Mouse (Mus musculus) embryo, embryonic 10 days (tissue): ENCODE data around the gene Vmn2r-ps159.
"Not testable (repeated sequence)": the region's sequence is repeated elsewhere in the genome, so short reads cannot be mapped to it uniquely, and the experiment has no call there.

ENCODE experiments used
- DNase-seq: peaks from one replicate; pipeline ENCODE4 v3.0.0-alpha.2; 2015; ENCODE audit warnings: low spot score

Vmn2r-ps159 gene

GRCm38 (mm10) chr4:156330803-156331202 lies at the start of gene Vmn2r-ps159:
Vmn2r-ps159 (plus strand) TSS chr4:156331103.
- DNase-seq = not testable (repeated sequence)

DNA sequence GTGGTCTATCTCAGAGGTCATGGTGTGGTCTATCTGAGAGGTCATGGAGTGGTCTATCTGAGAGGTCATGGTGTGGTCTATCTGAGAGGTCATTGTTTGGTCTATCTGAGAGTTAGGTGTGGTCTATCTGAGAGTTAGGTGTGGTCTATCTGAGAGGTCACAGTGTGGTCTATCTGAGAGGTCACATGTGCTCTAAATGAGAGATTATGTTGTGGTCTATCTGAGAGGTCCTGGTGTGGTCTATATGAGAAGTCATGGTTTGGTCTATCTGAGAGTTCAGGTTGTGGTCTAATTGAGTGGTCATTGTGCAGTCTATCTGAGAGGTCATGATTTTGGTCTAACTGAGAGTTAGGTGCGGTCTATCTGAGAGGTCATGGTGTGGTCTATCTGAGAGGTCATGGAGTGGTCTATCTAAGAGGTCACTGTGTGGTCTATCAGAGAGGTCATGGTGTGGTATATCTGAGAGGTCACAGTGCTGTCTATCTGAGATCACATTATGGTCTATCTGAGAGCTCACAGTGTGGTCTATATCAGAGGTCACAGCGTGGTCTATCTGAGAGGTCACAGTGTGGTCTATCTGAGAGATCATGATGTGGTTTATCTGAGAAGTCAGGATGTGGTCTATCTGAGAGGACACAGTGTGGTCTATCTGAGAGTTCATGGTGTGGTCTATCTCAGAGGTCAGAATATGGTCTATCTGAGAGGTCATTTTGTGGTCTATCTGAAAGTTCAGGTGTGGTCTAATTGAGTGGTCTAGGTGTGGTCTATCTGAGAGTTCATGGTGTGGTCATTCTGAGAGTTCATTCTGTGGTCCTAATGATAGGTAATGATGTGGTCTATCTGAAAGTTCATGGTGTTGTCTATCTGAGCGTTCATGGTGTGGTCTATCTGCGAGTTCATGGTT lies 10.9 kb downstream of the Vmn2r-ps159 start:
- DNase-seq = not testable (repeated sequence)

DNA sequence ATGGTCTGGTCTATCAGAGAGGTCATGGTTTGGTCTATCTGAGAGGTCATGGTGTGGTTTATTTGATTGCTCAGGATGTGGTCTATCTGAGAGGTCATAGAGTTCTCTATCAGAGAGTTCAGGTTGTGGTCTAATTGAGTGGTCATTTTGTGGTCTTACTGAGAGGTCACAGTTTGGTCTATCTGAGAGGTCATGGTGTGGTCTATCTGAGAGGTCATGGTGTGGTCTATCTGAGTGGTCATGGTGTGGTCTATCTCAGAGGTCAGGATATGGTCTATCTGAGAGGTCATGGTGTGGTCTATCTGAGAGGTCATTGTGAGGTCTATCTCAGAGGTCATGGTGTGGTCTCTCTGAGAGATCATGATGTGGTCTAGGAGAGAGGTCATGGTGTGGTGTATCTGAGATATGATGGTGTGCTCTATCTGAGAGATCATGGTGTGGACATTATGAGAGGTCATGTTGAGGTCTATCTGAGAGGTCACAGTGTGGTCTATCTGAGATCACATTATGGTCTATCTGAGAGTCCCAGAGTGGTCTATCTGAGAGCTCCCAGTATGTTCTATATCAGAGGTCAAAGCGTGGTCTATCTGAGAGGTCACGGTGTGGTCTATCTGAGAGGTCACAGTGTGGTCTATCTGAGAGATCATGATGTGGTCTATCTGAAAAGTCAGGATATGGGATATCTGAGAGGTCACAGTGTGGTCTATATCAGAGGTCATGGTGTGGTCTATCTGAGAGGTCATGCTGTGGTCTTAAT lies 11.8 kb downstream of the Vmn2r-ps159 start:
- peak; percentile 67 for DNase-seq

GRCm38 (mm10) chr4:156343332-156343731 lies 12.4 kb downstream of the Vmn2r-ps159 start:
- no peak for DNase-seq

DNA sequence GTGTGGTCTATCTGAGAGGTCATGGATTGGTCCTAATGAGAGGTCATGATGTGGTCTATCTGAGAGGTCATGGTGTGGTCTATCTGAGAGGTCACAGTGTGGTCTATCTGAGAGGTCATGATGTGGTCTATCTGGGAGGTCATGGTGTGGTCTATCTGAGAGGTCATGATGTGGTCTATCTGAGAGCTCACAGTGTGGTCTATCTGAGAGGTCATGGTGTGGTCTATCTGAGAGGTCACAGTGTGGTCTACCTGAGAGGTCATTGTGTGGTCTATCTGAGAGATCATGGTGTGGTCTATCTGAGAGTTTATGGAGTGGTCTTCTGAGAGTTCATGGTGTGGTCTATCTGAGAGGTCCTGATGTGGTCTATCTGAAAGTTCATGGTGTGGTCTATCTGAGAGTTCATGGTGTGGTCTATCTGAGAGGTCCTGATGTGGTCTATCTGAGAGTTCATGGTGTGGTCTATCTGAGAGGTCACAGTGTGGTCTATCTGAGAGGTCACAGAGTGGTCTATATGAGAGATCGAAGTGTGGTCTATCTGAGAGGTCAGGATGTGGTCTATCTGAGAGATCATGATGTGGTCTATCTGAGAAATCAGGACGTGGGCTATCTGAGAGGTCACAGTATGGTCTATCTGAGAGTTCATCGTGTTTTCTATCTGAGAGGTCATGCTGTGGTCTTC lies 26.0 kb downstream of the Vmn2r-ps159 start:
- DNase-seq = not testable (repeated sequence)
